Mouse (Mus musculus) gastrocnemius, postnatal 10 days (tissue): ENCODE data around the gene Prdm12. TPM values are rescaled to one million over a fixed set of nuclear protein-coding genes. Genes with fewer than 3 reads are reported as not detected.

Experiments used
- microRNA-seq, 2 experiments: library from miRNA; unstranded; fragments of <30 nt; microRNA quantifications; one replicate each; pipeline ENCODE4 v1.2.0; 2021
- total RNA-seq, 2 experiments: library from RNA; stranded (reverse); gene quantifications; 2 replicates each; pipeline ENCODE4 v1.2.3; 2021

The Prdm12 gene
- total RNA-seq, 2 experiments from 2014 or later: not detected

Small RNAs within 50 kb of the gene (microRNA-seq; reads per million reads assigned to microRNA genes)
- 0.64 to 0.75 reads per million in 2 experiments for gene Mir6998

Other genes with a start within 250 kb of the Prdm12 start
- 1 to 10 TPM; 1.5 to 1.9 TPM for gene Ass1, start 169.8 kb upstream of the Prdm12 start, total RNA-seq
- 10 to 100 TPM; 22.4 to 30.2 TPM for gene Fubp3, start 67.4 kb upstream of the Prdm12 start, total RNA-seq
- 10 to 100 TPM; 12.9 to 13.9 TPM for gene Exosc2, start 30.7 kb downstream of the Prdm12 start, total RNA-seq
- 10 to 100 TPM; 39.2 to 51.8 TPM for gene Abl1, start 48.3 kb downstream of the Prdm12 start, total RNA-seq
- gene Qrfp, start 170.5 kb downstream of the Prdm12 start, total RNA-seq: not detected
- gene Fibcd1, start 206.0 kb downstream of the Prdm12 start, total RNA-seq: under 1 TPM in 1 of 2 experiments, not detected in 1; 0.05 TPM
- gene Lamc3, start 247.3 kb downstream of the Prdm12 start, total RNA-seq: under 1 TPM; 0.25 to 0.26 TPM